11 mouse cellular contexts compared by ENCODE assay signal in the genomic region with DNA sequence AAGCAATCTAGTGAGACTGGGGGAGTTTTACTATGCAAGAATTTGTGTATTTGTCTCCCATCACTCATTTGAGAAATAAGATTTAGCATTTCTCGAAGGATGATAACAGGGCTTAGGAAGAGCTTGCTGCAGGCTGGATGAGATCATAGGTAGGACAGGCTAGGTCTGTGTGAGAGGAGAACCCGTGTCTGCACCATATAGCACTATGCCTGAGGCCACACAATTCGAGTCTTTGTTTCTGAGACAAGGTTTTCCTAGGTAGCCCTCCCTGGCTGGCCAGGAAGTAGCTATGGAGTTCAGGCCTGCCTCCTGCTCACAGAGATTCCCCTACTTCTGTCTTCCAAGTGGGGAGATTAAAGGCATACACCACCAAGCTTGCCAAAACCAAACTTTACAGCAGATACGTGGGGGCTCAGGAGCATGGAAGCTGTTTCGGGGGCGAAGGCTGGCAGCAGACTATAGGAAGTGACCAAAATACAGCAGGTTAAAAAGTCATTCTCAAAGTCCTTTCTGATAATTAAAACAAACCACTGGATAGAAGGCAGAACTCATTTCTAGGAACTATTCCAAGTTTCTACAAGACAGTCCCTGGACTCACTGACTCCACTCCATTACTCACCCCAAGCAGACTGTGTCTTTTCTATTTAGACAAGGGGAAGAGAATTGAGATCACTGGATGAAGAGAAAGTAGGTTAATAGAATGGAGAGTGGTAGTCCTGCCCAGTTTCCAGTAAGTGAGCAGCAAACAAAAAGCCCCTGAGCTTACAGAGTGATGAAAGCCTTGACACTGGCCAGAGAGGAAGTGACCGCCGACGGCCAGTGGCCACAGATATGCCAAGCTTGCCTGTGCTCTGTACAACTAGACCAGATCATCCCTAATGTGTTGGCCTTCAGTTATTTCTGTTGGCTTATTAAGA.
A peak's percentile ranks its signal among the peaks of the same experiment; 100 is the strongest.
DNase-seq lines count a peak whose midpoint lies in the region; ATAC-seq and TF ChIP-seq lines count a peak whose summit lies in the region.
"Had no signal": no experiment of that assay in that cellular context is flagged by ENCODE, and none has a peak within 500 bp of the region (broad histone marks: within the 10 kb centered on the region; RNA-seq: fewer than 3 reads in every experiment).

No protein-coding gene starts in this region.

- no peak for TF ChIP-seq CTCF in forebrain, postnatal 0 days (IDR thresholded peaks at IDR 0.05; ENCODE audit: low read depth)
- TF ChIP-seq CTCF in lung, postnatal 0 days (IDR thresholded peaks at IDR 0.05) = no peak

- no peaks in the 10 kb centered on the region for H3K4me1 ChIP-seq in forebrain, postnatal 0 days (ENCODE audit: insufficient read depth)
- H3K4me1 ChIP-seq in forebrain, embryonic 16.5 days (replicated peaks; ENCODE audit: control insufficient read depth, insufficient read depth, low read length) = no peaks in the 10 kb centered on the region; the same call in 1 of the 2 replicates
- no peaks in the 10 kb centered on the region for H3K4me1 ChIP-seq in lung, postnatal 0 days (ENCODE audit: insufficient read depth, low read depth, low read length)
- H3K4me1 ChIP-seq in heart, embryonic 10.5 days = peaks cover 25% of the 10 kb centered on the region

- no peak overlapping the region for H3K4me3 ChIP-seq in forebrain, postnatal 0 days (ENCODE audit: low read depth, low read length)
- no peak overlapping the region for H3K4me3 ChIP-seq in forebrain, embryonic 16.5 days (replicated peaks; ENCODE audit: low read length)
- no peak overlapping the region for H3K4me3 ChIP-seq in lung, postnatal 0 days (ENCODE audit: low read depth, low read length)
- no peak overlapping the region for H3K4me3 ChIP-seq in heart, embryonic 10.5 days

- no peak overlapping the region for H3K4me2 ChIP-seq in forebrain, postnatal 0 days (ENCODE audit: low read depth)
- no peak overlapping the region for H3K4me2 ChIP-seq in forebrain, embryonic 16.5 days (ENCODE audit: low read length)
- no peak overlapping the region for H3K4me2 ChIP-seq in lung, postnatal 0 days (replicated peaks; ENCODE audit: low read depth, low read length)

- H3K27me3 ChIP-seq in forebrain, postnatal 0 days (ENCODE audit: insufficient read depth, low read length) = no peaks in the 10 kb centered on the region
- no peaks in the 10 kb centered on the region for H3K27me3 ChIP-seq in forebrain, embryonic 16.5 days (replicated peaks; ENCODE audit: control insufficient read depth, insufficient read depth, low read length)
- no peaks in the 10 kb centered on the region for H3K27me3 ChIP-seq in lung, postnatal 0 days (replicated peaks; ENCODE audit: insufficient read depth, low read length)
- no peaks in the 10 kb centered on the region for H3K27me3 ChIP-seq in heart, embryonic 10.5 days (ENCODE audit: insufficient read depth, poor library complexity, severe bottlenecking)

- intact Hi-C loops in gastrocnemius, postnatal 36 days (cut with DNase I) = no loop called here

- no peak overlapping the region for H3K9ac ChIP-seq in forebrain, postnatal 0 days
- H3K9ac ChIP-seq in forebrain, embryonic 16.5 days (replicated peaks; ENCODE audit: low read depth, low read length) = no peak overlapping the region
- H3K9ac ChIP-seq in lung, postnatal 0 days (replicated peaks; ENCODE audit: low read depth) = no peak overlapping the region

- WGBS in forebrain, postnatal 0 days = 82% methylated on average over 9 of the region's 9 CpGs
- WGBS in forebrain, embryonic 16.5 days = 85% methylated on average over 9 of the region's 9 CpGs
- WGBS in lung, postnatal 0 days = 65% methylated on average over 9 of the region's 9 CpGs
- 37% methylated on average over 9 of the region's 9 CpGs for WGBS in heart, embryonic 10.5 days

- H3K27ac ChIP-seq in forebrain, postnatal 0 days (ENCODE audit: low read depth, low read length) = no peak overlapping the region
- H3K27ac ChIP-seq in forebrain, embryonic 16.5 days (ENCODE audit: low read length) = no peak overlapping the region
- no peak overlapping the region for H3K27ac ChIP-seq in lung, postnatal 0 days (ENCODE audit: low read length)
- H3K27ac ChIP-seq in heart, embryonic 10.5 days = peak overlapping the region; percentile 87

- no peak for TF ChIP-seq EP300 in lung, postnatal 0 days (IDR thresholded peaks at IDR 0.05)

- H3K9me3 ChIP-seq in forebrain, postnatal 0 days (ENCODE audit: low read length) = no peaks in the 10 kb centered on the region
- H3K9me3 ChIP-seq in forebrain, embryonic 16.5 days (ENCODE audit: control insufficient read depth, low read length) = no peaks in the 10 kb centered on the region
- H3K9me3 ChIP-seq in lung, postnatal 0 days (ENCODE audit: low read length) = no peaks in the 10 kb centered on the region
- H3K9me3 ChIP-seq in heart, embryonic 10.5 days = no peaks in the 10 kb centered on the region

- peak; percentile 69 for ATAC-seq in forebrain, postnatal 0 days
- no peak for ATAC-seq in forebrain, embryonic 16.5 days
- ATAC-seq in lung, postnatal 0 days = no peak; the same call in 1 of the 2 replicates
- ATAC-seq: forebrain, embryonic 14.5 days had no signal

- DNase-seq in forebrain, postnatal 0 days = no peak
- peak; percentile 22 for DNase-seq in lung, postnatal 0 days (ENCODE audit: low spot score)
- no peak for DNase-seq in lung, postnatal 36 days
- DNase-seq in heart, embryonic 10.5 days (ENCODE audit: low spot score) = peak; percentile 84
- DNase-seq in skeletal muscle tissue, adult 2 months (ENCODE audit: low read depth, low spot score) = peak; percentile 3
- no peak for DNase-seq in urinary bladder, postnatal 4 days (ENCODE audit: low spot score in 2 of 2)
- no peak for DNase-seq in gastrocnemius, postnatal 36 days
- DNase-seq: cerebellum, postnatal 36 days; kidney, postnatal 25 days had no signal

- no peaks in the 10 kb centered on the region for H3K36me3 ChIP-seq in forebrain, postnatal 0 days (ENCODE audit: insufficient read depth)
- H3K36me3 ChIP-seq in forebrain, embryonic 16.5 days (ENCODE audit: control insufficient read depth, insufficient read depth) = no peaks in the 10 kb centered on the region
- no peaks in the 10 kb centered on the region for H3K36me3 ChIP-seq in lung, postnatal 0 days (ENCODE audit: insufficient read depth, low read length)
- H3K36me3 ChIP-seq in heart, embryonic 10.5 days = no peaks in the 10 kb centered on the region

Comparison
In these comparisons a context has a peak if more than half of its experiments do, and no peak if none do; other contexts are left out.
1. DNase-seq: peak in lung, postnatal 0 days (single experiment), heart, embryonic 10.5 days (single experiment) and skeletal muscle tissue, adult 2 months (single experiment); none in forebrain, postnatal 0 days (single experiment), lung, postnatal 36 days (single experiment), urinary bladder, postnatal 4 days (0 of 2) and gastrocnemius, postnatal 36 days (0 of 2).